In genomic region chr7:96746706-96747105, GRCm38 (mm10) we compare ENCODE assay signal across 21 mouse cellular contexts.
DNase-seq lines count a peak whose midpoint lies in the region; ATAC-seq lines count a peak whose summit lies in the region.
"Had no signal": no experiment of that assay in that cellular context is flagged by ENCODE, and none has a peak within 500 bp of the region (broad histone marks: within the 10 kb centered on the region; RNA-seq: fewer than 3 reads in every experiment).

No protein-coding gene starts in this region.

- H3K4me2 ChIP-seq in forebrain, embryonic 16.5 days (ENCODE audit: low read length), result no peak overlapping the region
- no peak overlapping the region for H3K4me2 ChIP-seq in kidney, embryonic 15.5 days
- no peak overlapping the region for H3K4me2 ChIP-seq in embryonic facial prominence, embryonic 11.5 days (ENCODE audit: low read depth, low read length)
- H3K4me2 ChIP-seq: embryonic facial prominence, embryonic 12.5 days; heart, embryonic 15.5 days; limb, embryonic 15.5 days; lung, embryonic 15.5 days; neural tube, embryonic 15.5 days had no signal

- peak overlapping the region; percentile 86 for H3K27ac ChIP-seq in forebrain, embryonic 10.5 days
- H3K27ac ChIP-seq in forebrain, embryonic 16.5 days (ENCODE audit: low read length), result no peak overlapping the region
- H3K27ac ChIP-seq in kidney, embryonic 15.5 days, result peak overlapping the region; percentile 24; the same call in 1 of the 2 replicates
- peak overlapping the region; percentile 54; the same call in 1 of the 2 replicates for H3K27ac ChIP-seq in embryonic facial prominence, embryonic 11.5 days (replicated peaks; ENCODE audit: low read depth, low read length)
- H3K27ac ChIP-seq: heart, embryonic 15.5 days; liver, embryonic 14.5 days had no signal

- no peak overlapping the region for H3K4me3 ChIP-seq in forebrain, embryonic 10.5 days
- H3K4me3 ChIP-seq in forebrain, embryonic 16.5 days (replicated peaks; ENCODE audit: low read length), result no peak overlapping the region
- no peak overlapping the region for H3K4me3 ChIP-seq in kidney, embryonic 15.5 days (replicated peaks)
- no peak overlapping the region for H3K4me3 ChIP-seq in embryonic facial prominence, embryonic 11.5 days (ENCODE audit: low read depth, low read length)
- H3K4me3 ChIP-seq: embryonic facial prominence, embryonic 12.5 days; erythroblast, embryonic 14.5 days; heart, embryonic 15.5 days; limb, embryonic 15.5 days; lung, embryonic 15.5 days; midbrain, embryonic 10.5 days; neural tube, embryonic 15.5 days had no signal

- H3K9ac ChIP-seq in forebrain, embryonic 16.5 days (replicated peaks; ENCODE audit: low read depth, low read length), result no peak overlapping the region
- no peak overlapping the region for H3K9ac ChIP-seq in kidney, embryonic 15.5 days
- no peak overlapping the region for H3K9ac ChIP-seq in embryonic facial prominence, embryonic 11.5 days (replicated peaks; ENCODE audit: low read length)
- H3K9ac ChIP-seq: embryonic facial prominence, embryonic 12.5 days; heart, embryonic 15.5 days; limb, embryonic 15.5 days; liver, embryonic 14.5 days; lung, embryonic 15.5 days; neural tube, embryonic 15.5 days had no signal

- peaks cover 6% of the 10 kb centered on the region; the same call in 1 of the 2 replicates for H3K36me3 ChIP-seq in forebrain, embryonic 10.5 days (replicated peaks)
- no peaks in the 10 kb centered on the region for H3K36me3 ChIP-seq in forebrain, embryonic 16.5 days (ENCODE audit: control insufficient read depth, insufficient read depth)
- H3K36me3 ChIP-seq in kidney, embryonic 15.5 days, result no peaks in the 10 kb centered on the region
- H3K36me3 ChIP-seq in embryonic facial prominence, embryonic 11.5 days (replicated peaks; ENCODE audit: control insufficient read depth, insufficient read depth, low read depth, low read length), result no peaks in the 10 kb centered on the region
- H3K36me3 ChIP-seq: embryonic facial prominence, embryonic 12.5 days; heart, embryonic 15.5 days; limb, embryonic 15.5 days; lung, embryonic 15.5 days; neural tube, embryonic 15.5 days had no signal

- H3K9me3 ChIP-seq in forebrain, embryonic 10.5 days, result no peaks in the 10 kb centered on the region
- no peaks in the 10 kb centered on the region for H3K9me3 ChIP-seq in forebrain, embryonic 16.5 days (ENCODE audit: control insufficient read depth, low read length)
- H3K9me3 ChIP-seq in kidney, embryonic 15.5 days (replicated peaks), result no peaks in the 10 kb centered on the region
- H3K9me3 ChIP-seq in embryonic facial prominence, embryonic 11.5 days (replicated peaks; ENCODE audit: control insufficient read depth, low read length), result no peaks in the 10 kb centered on the region
- H3K9me3 ChIP-seq: embryonic facial prominence, embryonic 12.5 days; heart, embryonic 15.5 days; limb, embryonic 15.5 days; lung, embryonic 15.5 days; midbrain, embryonic 10.5 days; neural tube, embryonic 15.5 days had no signal

- no peak for ATAC-seq in forebrain, embryonic 16.5 days
- no peak for ATAC-seq in kidney, embryonic 15.5 days (replicated peaks; ENCODE audit: low FRiP score)
- ATAC-seq in embryonic facial prominence, embryonic 11.5 days (replicated peaks; ENCODE audit: insufficient number of reproducible peaks, low FRiP score, low TSS enrichment, low read depth), result no peak
- ATAC-seq in megakaryocyte progenitor cell, adult 5-6 weeks (replicated peaks; ENCODE audit: poor library complexity), result peak; percentile 87
- no peak for ATAC-seq in activated CD4-positive, CD25-positive, alpha-beta regulatory T cell, adult 4 months

- WGBS in forebrain, embryonic 10.5 days, result 80% methylated on average over 4 of the region's 4 CpGs
- WGBS in forebrain, embryonic 16.5 days, result 52% methylated on average over 4 of the region's 4 CpGs
- 70% methylated on average over 4 of the region's 4 CpGs for WGBS in kidney, embryonic 15.5 days
- WGBS in embryonic facial prominence, embryonic 11.5 days, result 70% methylated on average over 4 of the region's 4 CpGs

- no peaks in the 10 kb centered on the region for H3K27me3 ChIP-seq in forebrain, embryonic 10.5 days (ENCODE audit: poor library complexity, severe bottlenecking)
- no peaks in the 10 kb centered on the region for H3K27me3 ChIP-seq in forebrain, embryonic 16.5 days (replicated peaks; ENCODE audit: control insufficient read depth, insufficient read depth, low read length)
- H3K27me3 ChIP-seq in kidney, embryonic 15.5 days, result no peaks in the 10 kb centered on the region
- H3K27me3 ChIP-seq in embryonic facial prominence, embryonic 11.5 days (ENCODE audit: control insufficient read depth, insufficient read depth, low read length), result no peaks in the 10 kb centered on the region
- H3K27me3 ChIP-seq: embryonic facial prominence, embryonic 12.5 days; limb, embryonic 15.5 days; lung, embryonic 15.5 days; neural tube, embryonic 15.5 days had no signal

- H3K4me1 ChIP-seq in forebrain, embryonic 10.5 days, result peaks cover 59% of the 10 kb centered on the region
- peaks cover 24% of the 10 kb centered on the region for H3K4me1 ChIP-seq in forebrain, embryonic 16.5 days (replicated peaks; ENCODE audit: control insufficient read depth, insufficient read depth, low read length)
- peaks cover 45% of the 10 kb centered on the region for H3K4me1 ChIP-seq in kidney, embryonic 15.5 days
- peaks cover 8% of the 10 kb centered on the region for H3K4me1 ChIP-seq in embryonic facial prominence, embryonic 11.5 days (ENCODE audit: control insufficient read depth, insufficient read depth, low read length)
- H3K4me1 ChIP-seq: heart, embryonic 15.5 days had no signal

- no peak for DNase-seq in forebrain, embryonic 10.5 days (ENCODE audit: extremely low spot score, low spot score)
- DNase-seq in kidney, postnatal 10 days, result no peak
- no peak for DNase-seq in embryonic facial prominence, embryonic 11.5 days (ENCODE audit: low spot score)
- DNase-seq: cerebellum, adult 11-12 months; gastrocnemius, postnatal 36 days; kidney, adult 18-20 months; kidney, postnatal 36 days; thymus, adult 18-20 months; thymus, postnatal 36 days had no signal
